Mouse (Mus musculus) bone marrow macrophage, adult 2 months (primary cell): ENCODE measurements around the gene Akt1.

Experiments used
- CTCF ChIP-seq: IDR thresholded peaks from 2 replicates; pipeline ENCODE4 v1.5.1; 2012; ENCODE audit warnings: low read depth, mild to moderate bottlenecking, low read length, moderate library complexity
- POLR2A ChIP-seq: IDR thresholded peaks from 2 replicates; pipeline ENCODE4 v1.6.1; 2012; ENCODE audit warnings: mild to moderate bottlenecking, low read depth, low read length, borderline replicate concordance

GRCm38 (mm10) chr12:112693185-112694126, 18.8 kb upstream of the Akt1 start:
- no peak for TF ChIP-seq CTCF
- 0 out of 2 replicates have a peak, but pooled peaks have one; percentile 63 for TF ChIP-seq POLR2A
